In the genomic region with DNA sequence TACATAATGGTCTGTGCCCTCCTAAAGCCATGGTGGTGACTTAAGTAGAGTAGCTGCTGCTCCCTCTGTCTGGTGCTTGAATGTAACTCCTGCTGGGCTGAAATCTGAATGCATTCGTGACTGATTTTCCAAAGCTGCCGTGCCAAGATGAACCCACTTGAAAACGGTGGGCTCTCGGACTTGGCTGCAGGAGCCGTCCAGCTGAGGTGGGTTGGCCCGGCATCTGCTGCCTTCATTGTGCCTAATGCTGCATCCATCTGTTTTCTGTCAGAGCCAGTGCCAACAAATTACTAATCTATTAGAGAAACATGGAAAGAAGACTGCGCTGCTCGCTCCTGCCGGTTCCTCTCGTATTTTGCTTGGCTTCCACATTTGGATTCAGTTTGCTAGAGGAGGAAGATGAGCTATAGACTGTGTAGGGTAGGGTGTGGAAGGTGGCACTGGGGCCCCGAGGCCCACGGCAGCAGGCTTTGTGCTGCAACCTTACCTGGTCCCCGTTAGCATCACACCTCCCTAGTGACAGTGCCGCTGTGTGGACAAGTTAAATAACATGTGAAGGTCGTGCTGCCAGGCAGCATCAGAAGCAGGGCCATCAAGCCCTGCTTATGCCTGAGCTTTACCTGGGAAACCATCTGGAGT, we compare ENCODE assay signal across 10 mouse cellular contexts.
DNase-seq lines count a peak whose midpoint lies in the region; ATAC-seq lines count a peak whose summit lies in the region.
"Had no signal": no experiment of that assay in that cellular context is flagged by ENCODE, and none has a peak within 500 bp of the region (broad histone marks: within the 10 kb centered on the region; RNA-seq: fewer than 3 reads in every experiment).

No protein-coding gene starts in this region.

- H3K27me3 ChIP-seq in forebrain, embryonic 10.5 days (ENCODE audit: poor library complexity, severe bottlenecking): no peaks in the 10 kb centered on the region
- no peaks in the 10 kb centered on the region for H3K27me3 ChIP-seq in forebrain, embryonic 11.5 days (ENCODE audit: control insufficient read depth, insufficient read depth, low read length)
- no peaks in the 10 kb centered on the region for H3K27me3 ChIP-seq in stomach, embryonic 16.5 days (ENCODE audit: control insufficient read depth, insufficient read depth, low read length)

- H3K4me2 ChIP-seq in forebrain, embryonic 11.5 days (ENCODE audit: low read depth, low read length, severe bottlenecking): no peak overlapping the region
- H3K4me2 ChIP-seq in stomach, embryonic 16.5 days (ENCODE audit: low read depth, low read length): no peak overlapping the region
- H3K4me2 ChIP-seq: lung, embryonic 14.5 days had no signal

- H3K9me3 ChIP-seq in forebrain, embryonic 10.5 days: no peaks in the 10 kb centered on the region
- no peaks in the 10 kb centered on the region for H3K9me3 ChIP-seq in forebrain, embryonic 11.5 days (ENCODE audit: control insufficient read depth, low read length)
- H3K9me3 ChIP-seq in stomach, embryonic 16.5 days (replicated peaks; ENCODE audit: control insufficient read depth, low read length): no peaks in the 10 kb centered on the region

- peak overlapping the region; percentile 12; the same call in 1 of the 2 replicates for H3K27ac ChIP-seq in forebrain, embryonic 10.5 days
- no peak overlapping the region for H3K27ac ChIP-seq in forebrain, embryonic 11.5 days (ENCODE audit: low read depth, low read length)
- peak overlapping the region; percentile 31 for H3K27ac ChIP-seq in stomach, embryonic 16.5 days (ENCODE audit: low read length)

- H3K36me3 ChIP-seq in forebrain, embryonic 10.5 days (replicated peaks): peaks cover 33% of the 10 kb centered on the region
- no peaks in the 10 kb centered on the region; the same call in 1 of the 2 replicates for H3K36me3 ChIP-seq in forebrain, embryonic 11.5 days (ENCODE audit: control insufficient read depth, insufficient read depth, low read length)
- H3K36me3 ChIP-seq in stomach, embryonic 16.5 days (ENCODE audit: control insufficient read depth, insufficient read depth, low read length): peaks cover 15% of the 10 kb centered on the region

- no peak for ATAC-seq in forebrain, embryonic 11.5 days (replicated peaks; ENCODE audit: low FRiP score)
- ATAC-seq in stomach, embryonic 16.5 days (ENCODE audit: insufficient read depth, low FRiP score): no peak
- no peak for ATAC-seq in CD4-positive, CD25-positive, alpha-beta regulatory T cell, adult 4 months

- no peak overlapping the region for H3K9ac ChIP-seq in forebrain, embryonic 11.5 days (ENCODE audit: low read length)
- no peak overlapping the region for H3K9ac ChIP-seq in stomach, embryonic 16.5 days (ENCODE audit: low read length)
- H3K9ac ChIP-seq: lung, embryonic 14.5 days had no signal

- no peak overlapping the region for H3K4me3 ChIP-seq in forebrain, embryonic 10.5 days
- no peak overlapping the region for H3K4me3 ChIP-seq in forebrain, embryonic 11.5 days (ENCODE audit: low read depth, low read length)
- no peak overlapping the region for H3K4me3 ChIP-seq in stomach, embryonic 16.5 days (replicated peaks; ENCODE audit: low read length)

- no peak for DNase-seq in forebrain, embryonic 10.5 days (ENCODE audit: extremely low spot score, low spot score)
- DNase-seq in forebrain, embryonic 11.5 days (ENCODE audit: low spot score): no peak
- DNase-seq in right cerebral cortex, postnatal 10 days (ENCODE audit: low spot score in 2 of 2): peak; percentile 75 to 78
- DNase-seq in right cerebral cortex, adult 18-20 months: no peak
- peak; percentile 88 for DNase-seq in layer of hippocampus, adult 9-11 months
- DNase-seq in adrenal gland, adult 18-20 months (ENCODE audit: low spot score in 2 of 2): no peak
- DNase-seq: kidney, adult 8-10 months; lung, embryonic 14.5 days had no signal

- H3K4me1 ChIP-seq in forebrain, embryonic 10.5 days: peaks cover 24% of the 10 kb centered on the region
- peaks cover 6% of the 10 kb centered on the region; the same call in 1 of the 2 replicates for H3K4me1 ChIP-seq in forebrain, embryonic 11.5 days (replicated peaks; ENCODE audit: control insufficient read depth, insufficient read depth, low read length)
- H3K4me1 ChIP-seq in stomach, embryonic 16.5 days (ENCODE audit: control insufficient read depth, insufficient read depth, low read length): peaks cover 18% of the 10 kb centered on the region; the same call in 1 of the 2 replicates

- 83% methylated on average over 15 of the region's 15 CpGs for WGBS in forebrain, embryonic 10.5 days
- WGBS in forebrain, embryonic 11.5 days: 74% methylated on average over 15 of the region's 15 CpGs
- WGBS in stomach, embryonic 16.5 days: 66% methylated on average over 15 of the region's 15 CpGs

Comparison
In these comparisons a context has a peak if more than half of its experiments do, and no peak if none do; other contexts are left out.
1. DNase-seq: peak in right cerebral cortex, postnatal 10 days (2 of 2) and layer of hippocampus, adult 9-11 months (single experiment); none in forebrain, embryonic 10.5 days (single experiment), forebrain, embryonic 11.5 days (single experiment), right cerebral cortex, adult 18-20 months (single experiment) and adrenal gland, adult 18-20 months (0 of 2).